Mouse (Mus musculus) heart, postnatal 10 days (tissue): ENCODE results near the gene Cort. TPM values are rescaled to one million over a fixed set of nuclear protein-coding genes. Genes with fewer than 3 reads are reported as not detected.
"Not testable (repeated sequence)": the region's sequence is repeated elsewhere in the genome, so short reads cannot be mapped to it uniquely, and the experiment has no call there.

Source experiments
- DNase-seq, 2 experiments: peaks; one replicate each; pipeline ENCODE4 v3.0.0; 2021
- intact Hi-C: fragments of 180-260 bp; cut with DNase I; formaldehyde crosslinking; loops from one replicate; pipeline ENCODE4 v1.15.1; 2025
- total RNA-seq, 2 experiments: library from RNA; stranded (reverse); gene quantifications; 2 replicates each; pipeline ENCODE4 v1.2.3; 2021

The Cort gene
- total RNA-seq, 2 experiments from 2014 or later, result 0.42 to 0.55 TPM

DNA sequence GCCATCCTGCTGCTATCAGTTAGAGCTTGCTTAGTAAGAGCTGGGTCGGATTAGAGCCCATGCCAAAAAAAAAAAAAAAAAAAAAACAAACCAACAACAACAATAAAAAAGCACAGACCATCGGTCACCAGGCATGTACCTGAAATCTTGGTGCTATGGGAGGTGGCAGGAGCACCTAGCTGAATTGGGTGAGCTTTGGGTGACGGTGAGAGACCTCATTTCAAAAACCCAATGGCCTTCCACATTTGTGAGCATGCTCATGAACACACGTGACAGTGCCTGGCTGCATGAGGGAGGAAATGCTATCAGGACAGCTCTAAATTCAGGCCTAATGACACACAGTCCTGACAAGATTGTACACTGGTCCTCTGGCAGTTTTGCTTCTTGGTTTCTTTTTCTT, 21.5 kb upstream of the Cort start:
- intact Hi-C loops, result loop anchor here (10.0 kb wide), 2 partner anchors 337 to 467 kb away; partner anchors contain the start of genes Lzic and Nmnat1
- DNase-seq, result no peak

DNA sequence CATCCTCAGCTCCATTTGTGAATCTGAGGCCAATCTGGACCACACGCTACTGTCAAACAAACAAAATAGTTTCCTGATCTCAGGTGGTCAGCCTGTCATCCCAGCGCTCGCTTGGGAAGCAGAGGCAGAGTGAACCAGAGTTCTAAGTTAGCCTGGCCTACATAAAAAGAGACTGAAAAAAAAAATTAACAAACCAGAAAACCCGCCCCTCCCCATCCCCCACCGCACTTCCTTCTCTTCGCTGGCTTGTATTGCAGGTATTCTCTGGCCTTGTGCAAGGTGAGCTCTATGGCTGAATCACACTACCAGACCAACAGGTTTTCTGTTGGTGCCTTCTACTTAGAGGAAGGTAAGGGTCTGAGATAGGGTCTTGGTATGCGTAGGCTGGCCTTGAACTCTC, 21.0 kb upstream of the Cort start:
- no peak for DNase-seq
- intact Hi-C loops, result loop anchor here (10.0 kb wide), 2 partner anchors 337 to 467 kb away; partner anchors contain the start of genes Lzic and Nmnat1

DNA sequence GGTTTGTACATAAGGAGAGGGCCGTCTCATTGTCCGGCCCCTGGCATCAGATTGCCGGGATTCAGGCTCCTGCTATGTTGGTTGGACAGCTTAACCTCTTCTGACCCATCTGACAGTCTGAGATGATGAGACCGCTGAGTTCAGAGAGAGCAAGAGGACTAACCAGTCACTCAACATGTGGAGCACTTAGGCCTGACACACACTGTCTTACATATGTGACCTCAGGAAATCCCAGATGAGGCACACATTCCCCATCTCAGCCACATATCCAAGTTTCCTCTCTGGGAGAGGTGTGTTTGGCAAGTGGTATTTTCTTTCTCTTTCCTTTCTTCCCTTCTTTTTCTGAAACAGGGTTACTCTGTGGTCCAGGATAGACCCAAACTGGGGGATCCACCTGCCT, 18.6 kb upstream of the Cort start:
- DNase-seq, result no peak
- intact Hi-C loops, result loop anchor here (2.0 to 10.0 kb wide), 4 partner anchors 40 to 470 kb away; partner anchors contain the start of genes Lzic and Nmnat1

DNA sequence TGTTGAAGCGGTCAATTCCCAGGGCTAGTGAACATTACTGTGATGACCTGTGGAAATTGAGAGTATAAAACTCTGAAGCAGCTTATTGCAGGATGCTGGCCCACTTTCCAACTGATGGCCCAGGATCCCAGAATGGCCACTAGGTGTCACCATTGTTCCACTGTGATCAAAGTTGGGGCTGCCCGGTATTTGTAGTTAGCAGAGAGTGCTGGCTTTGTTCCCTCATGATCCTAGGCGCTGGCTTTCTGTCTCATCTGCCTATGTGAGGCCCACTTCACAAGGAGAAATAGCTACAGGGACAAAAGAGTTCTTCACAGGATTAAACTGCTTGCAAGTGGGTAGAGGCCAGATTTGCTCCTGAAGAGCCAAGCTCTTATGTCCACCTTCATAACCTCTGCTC, 17.9 kb upstream of the Cort start:
- DNase-seq, result peak; percentile 88 to 92
- intact Hi-C loops, result loop anchor here (2.0 to 10.0 kb wide), 5 partner anchors 40 to 470 kb away; partner anchors contain the start of genes Kif1b, Lzic and Nmnat1

DNA sequence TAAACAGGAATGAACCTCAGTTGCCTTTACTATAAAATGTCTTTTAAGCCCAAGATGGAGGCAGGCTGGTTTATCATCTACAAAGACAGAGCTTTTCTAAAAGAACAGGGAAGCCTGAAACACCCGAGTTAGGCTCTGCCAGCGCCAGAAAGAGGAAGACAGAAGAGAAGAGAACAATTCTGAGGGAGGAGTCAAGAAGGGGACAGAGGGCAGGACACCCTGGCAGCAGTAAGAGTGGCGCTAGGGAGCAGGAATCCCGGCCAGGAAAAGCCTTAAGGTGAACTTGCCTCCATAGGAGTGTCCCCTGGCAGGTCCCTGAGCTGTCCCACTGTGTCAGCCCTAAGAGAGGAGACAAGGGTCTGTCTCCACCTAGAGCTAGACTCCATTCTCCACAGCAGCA, 17.0 kb upstream of the Cort start:
- no peak for DNase-seq
- intact Hi-C loops, result loop anchor here (5.0 to 10.0 kb wide), 3 partner anchors 164 to 471 kb away; partner anchors contain the start of genes Kif1b, Lzic and Nmnat1

DNA sequence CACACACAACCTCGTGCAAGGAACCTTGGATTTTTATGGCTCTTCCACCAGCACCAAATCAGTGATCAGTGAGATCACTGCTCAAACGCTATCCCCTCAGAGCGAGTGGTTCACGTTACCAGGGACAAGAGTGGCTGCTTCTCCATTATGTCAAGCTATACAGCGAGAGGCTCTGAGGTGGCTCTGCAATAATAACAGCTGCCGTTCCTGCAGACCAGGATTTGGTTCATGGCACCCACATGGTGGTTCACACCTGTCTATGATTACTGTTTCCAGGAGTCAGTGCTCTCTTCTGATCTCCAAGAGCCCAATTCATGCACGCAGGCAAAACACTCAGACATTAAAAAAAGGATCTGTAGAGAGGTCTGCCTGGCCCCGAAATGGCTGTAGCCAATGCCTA, 12.0 kb upstream of the Cort start:
- DNase-seq, result no peak
- intact Hi-C loops, result no loop called here

DNA sequence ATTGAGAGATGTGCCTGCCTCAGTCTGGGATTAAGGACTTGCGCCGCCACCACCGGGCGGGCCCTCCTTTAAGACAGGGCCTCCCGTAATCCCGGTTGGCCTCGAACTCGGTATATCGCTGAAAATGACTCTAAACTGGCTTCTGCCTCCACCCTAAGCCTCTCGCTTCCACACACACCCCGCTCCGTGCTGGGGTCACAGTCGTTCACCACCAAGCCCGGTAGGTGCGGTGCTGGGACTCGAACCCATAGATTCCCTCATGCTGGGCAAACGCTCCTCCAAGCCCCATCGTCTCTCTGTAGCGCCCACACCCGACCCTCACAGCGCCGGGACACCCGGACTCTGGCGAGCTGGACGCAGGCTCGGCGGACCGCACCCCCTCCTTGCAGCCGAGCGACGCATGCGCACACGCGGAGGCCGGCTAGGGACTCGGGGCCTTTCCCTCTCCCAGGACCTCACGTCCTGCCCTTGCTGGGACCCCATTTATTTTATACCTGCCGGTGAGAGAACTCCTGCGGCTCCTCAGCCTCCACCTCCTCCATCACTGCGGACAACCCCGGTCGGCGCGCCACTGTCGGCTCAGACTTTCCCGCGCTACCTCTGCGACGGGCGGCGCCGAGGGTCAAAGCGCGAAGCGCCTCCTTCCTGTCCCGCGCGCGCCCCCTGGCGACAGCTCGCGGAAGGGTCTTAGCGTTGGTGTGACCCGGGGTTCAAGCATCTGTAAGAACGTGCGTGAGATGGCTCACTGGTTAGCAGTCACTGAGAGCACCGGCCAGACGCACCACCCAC, 10.6 kb upstream of the Cort start, which contains the start of gene Cenps:
Cenps (minus strand) TSS at position 648 of the 789 bp plus-strand sequence.
- intact Hi-C loops, result loop anchor here (1.0 kb wide), 1 partner anchor 61 kb away; no protein-coding TSS in a partner anchor
- peak; percentile 91 to 95 for DNase-seq

DNA sequence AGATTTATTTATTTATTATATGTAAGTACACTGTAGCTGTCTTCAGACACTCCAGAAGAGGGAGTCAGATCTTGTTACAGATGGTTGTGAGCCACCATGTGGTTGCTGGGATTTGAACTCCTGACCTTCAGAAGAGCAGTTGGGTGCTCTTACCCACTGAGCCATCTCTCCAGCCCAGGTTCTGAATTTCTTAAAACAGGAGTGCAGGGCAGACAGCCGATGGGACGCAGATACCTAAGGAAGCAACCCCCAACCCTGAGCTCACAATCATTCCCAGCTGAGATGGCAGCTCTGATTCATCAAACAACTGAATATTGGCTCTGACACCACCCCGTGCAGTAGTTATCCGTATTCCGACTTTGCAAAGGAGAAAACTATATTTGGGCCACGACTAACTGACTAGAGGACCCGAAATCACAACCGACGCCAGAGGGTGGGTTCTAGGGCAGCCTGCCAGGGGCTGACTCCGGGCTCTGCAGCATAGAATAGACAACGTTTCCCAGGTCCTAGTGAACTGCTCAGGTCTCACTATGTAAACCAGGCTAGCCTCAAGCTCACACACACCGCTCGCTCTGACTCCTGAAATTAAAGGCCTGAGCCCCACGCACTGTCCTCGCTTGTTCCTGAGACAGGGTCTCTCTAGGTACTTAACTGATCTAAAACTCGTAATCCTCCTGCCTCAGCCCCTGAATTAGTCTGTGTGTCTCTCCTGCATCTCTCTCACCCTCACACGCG, 9.7 kb upstream of the Cort start:
- no peak for DNase-seq
- intact Hi-C loops, result no loop called here

DNA sequence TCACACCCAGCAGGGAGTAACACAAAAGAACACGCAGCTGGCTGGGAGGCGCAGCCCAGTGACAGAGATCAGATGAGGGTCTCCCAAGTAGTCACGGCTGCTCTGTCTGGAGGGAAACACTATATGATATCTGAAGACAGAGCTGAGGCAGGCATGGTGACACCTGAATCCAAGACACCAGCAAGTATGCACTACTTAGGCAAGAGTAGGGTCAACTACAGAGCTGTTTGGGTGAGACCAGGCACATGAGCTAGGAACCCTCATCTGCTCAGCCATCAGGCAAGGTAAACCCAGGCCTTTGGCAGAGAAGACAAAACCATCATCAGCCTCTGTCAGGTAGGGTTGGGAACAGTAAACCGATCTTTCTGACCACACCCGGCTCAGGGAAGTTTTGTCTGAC, 6.8 kb upstream of the Cort start:
- intact Hi-C loops, result no loop called here
- no peak for DNase-seq

DNA sequence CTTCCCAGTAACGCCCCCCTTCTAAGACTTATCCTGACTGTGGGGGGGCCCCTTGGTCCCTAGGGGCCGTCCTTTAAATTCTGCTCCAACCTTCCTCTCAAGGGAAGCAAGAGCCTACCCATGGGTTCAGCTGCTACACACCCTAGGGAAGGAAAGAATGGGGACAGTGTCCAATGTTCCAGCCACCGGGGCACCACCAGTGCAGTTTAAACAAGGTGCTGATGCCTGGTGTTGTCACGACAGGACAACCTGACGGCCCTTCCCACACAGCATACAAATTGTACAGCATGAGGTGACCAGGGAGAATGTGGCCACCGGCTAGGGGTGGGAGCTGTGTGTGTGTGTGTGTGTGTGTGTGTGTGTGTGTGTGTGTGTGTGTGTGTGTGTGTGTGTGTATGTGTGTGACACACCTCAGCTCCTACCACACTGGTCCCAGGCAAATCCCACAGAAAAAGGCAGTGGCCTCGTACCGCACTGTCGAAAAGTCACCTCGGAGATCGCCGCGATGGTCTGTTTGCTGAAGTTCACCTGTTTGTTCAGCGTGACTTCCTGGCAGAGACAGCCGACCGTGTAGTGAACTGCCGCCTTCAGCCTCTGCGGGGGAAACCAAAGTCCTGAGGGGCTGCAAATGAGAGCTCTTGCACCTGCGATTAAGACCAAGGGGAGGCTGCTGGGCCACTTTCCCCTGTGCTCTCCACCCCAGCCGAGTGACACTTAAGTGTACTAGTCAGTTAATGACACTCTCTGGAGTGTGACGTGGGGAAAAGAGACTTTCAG, 5.4 kb upstream of the Cort start:
- DNase-seq, result no peak
- intact Hi-C loops, result no loop called here

DNA sequence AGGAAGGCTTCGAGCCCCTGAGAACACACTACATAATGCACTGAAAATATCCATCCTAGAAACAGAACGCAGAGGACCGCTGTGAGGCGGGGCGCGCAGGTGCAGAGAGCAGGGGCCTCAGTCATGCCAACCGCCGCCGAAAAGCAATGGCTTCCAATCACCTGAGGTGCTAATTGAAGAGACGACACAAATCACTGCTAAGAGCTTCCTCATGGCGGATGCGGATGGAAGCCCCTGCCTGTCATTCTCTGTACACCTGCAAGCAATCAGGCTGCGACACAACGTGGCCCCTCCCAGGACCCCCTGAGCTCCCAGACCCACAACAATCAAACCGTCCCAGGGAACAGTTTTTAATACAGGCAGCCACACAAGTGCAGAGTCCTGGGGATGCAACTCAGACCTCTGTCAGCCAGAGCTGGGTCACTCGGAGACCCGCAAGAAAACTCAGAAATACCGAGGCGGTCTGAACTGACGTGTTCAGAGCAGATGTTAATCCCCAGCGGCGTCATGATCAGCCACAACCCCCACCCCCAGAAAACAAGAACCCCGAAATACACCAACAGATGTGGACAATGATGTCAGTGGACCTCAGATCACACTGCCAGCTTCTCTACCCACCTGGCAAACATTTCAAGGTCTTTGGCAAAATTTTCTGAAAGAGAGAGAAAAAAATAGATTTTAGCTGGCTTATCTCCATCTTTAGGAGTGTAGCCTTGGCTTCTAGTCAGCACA, 4.6 kb upstream of the Cort start:
- no peak for DNase-seq
- intact Hi-C loops, result no loop called here

DNA sequence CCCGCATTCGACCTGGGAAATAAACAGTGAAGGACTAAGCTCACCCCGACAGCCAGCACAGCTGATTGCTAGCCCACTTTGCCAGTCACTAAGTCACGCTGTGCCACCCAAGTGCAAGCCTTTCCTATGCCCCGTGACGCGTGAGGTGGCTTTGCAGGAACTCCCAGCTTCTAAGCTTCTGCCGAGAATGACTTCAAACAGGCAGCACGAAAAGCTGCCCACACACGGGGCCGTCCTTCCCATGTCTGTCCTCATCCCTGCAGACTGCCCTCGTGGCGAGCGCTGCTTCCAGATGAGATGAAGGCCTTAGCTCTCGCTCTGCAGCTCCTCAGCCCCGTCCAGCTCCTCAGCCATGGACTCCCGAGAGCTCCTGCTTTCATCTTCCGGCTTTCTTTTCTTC, 1.9 kb upstream of the Cort start:
- intact Hi-C loops, result no loop called here
- no peak for DNase-seq

DNA sequence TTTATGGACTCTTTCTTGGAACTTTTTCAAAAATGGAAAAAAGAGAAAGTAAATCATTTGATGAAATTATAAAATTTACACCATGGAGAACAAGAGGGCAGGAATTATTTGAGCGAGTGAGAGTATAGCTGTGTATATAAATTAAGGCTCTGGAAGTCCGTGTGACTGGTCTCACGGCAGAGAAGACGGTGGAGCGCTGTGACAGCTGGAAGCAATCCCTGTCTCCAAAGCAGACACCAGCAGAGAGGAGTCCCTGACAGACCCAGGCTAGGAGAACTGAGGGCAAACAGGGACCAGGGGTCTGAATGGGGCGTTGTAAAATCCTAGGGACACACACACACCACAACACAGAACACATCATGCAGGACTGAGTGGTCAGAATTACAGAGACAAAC, 451 bp downstream of the Cort start:
- intact Hi-C loops, result no loop called here
- no peak for DNase-seq

DNA sequence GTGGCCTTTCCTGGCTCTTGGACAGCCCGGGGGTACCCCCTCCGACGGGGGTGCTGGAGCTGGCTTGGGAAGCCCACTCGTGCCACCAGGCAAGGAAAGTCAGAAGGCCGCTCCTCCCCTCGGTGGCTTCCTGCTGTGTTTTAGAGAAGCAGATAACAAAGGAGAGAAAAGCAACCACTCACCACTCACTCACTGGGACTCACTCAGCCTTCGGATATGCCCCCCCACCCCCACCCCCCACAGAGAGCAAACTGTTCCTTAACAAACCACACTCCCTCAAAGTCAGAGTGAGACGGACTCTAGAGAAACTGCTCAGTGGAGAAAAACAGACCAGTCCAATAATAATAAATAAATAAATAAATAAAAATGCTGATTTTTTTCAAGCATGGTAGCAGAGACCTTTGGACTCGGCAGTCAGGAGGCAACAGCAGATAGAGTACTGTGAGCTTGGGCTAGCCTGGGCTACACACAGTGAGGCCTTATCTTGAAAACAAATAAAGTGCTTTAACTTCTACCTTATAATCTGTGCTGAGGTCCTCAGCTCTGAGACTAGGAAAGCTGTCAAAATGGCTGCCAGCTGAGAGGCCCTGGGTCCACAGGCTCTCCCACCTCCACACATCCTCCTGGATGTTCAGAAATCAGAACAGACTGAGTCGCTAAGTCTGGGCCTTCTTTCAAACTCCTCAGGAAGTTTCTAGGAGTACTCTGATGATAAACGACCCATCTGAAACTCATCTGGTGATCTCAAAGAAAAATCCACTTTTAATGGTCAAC, 1.0 kb downstream of the Cort start:
- DNase-seq, result no peak

DNA sequence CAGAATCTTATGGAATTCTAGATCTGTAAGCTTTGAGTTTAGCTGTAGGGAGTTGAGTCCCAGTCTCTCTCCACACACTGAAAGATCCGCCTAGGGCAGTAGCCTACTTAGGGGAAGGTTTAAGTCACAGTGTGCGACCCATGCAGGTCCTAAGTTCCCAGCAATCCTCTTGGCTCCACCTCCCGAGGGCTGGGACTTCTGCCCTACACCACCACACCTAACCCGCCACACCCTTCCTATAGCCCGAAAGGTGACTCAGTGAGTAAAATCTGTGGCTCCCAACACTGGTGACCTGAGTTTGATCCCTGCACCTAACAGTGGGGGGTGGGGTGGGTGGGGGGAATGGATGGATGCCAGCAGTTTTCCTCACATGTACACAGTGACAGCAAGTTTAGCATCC, 3.1 kb downstream of the Cort start:
- intact Hi-C loops, result no loop called here
- no peak for DNase-seq

More for the DNA sequence above, 1.0 kb downstream of the Cort start:
- intact Hi-C loops, result no loop called here

DNA sequence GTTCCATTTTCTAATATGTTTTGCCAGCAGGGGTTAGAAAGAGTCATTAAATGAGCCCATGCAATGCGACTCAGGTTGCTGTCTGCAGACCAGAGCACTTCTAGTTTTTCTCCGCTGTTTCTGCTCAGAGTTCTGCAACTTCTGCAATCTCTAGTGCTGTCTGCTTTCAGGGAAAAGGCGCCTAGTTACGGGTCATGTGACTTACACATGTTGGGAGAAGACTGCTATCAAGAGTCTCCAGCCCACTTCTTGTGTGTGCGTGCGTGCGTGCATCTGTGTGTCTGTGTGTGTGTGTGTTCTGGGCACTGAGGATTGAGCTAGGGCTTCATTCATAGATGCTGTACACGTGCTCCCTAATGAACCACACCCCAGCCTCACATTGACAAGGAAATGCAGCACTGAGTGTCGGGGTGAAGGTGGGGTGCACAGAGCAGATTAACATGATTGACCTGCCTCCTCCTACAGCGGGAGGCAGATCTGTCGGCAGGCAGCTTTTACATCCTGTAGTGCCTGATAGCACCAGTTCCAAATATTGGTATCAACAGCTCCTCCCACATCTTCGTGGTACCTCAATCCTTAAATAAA, 6.5 kb downstream of the Cort start:
- DNase-seq, intact Hi-C loops: not testable (repeated sequence)

DNA sequence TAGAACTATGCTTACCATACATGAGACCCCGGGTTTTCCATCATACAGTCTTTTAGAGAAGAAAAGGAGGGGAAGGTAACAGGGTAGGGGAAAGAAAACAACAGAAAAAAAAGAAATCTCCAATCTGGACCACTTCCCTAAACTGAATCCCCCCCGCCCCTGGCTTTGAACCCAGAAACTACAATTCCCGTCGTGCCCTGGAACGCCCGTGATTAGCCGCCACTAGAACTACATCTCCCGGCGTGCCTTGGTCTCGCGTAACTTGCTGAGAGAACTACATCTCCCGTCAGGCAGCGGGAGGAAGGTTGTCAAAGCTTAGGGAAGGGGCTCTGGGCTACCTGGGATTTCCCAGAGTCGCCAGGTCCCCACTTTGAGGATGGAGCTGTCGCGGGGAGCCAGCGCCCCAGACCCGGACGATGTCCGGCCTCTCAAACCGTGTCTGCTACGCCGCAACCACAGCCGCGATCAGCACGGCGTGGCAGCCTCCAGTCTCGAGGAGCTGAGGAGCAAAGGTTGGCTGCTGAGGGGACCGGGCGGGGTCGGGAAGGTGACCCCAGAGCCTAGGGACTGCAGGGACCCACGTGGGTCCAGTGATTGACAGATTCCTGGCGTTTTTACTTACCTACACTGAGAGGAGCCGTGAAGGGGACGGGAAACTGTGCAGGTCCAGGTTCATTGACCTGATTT, 22.5 kb downstream of the Cort start, which contains the start of gene Dffa:
Dffa (plus strand) TSS at position 272 of the 687 bp plus-strand sequence.
- intact Hi-C loops, result loop anchor here (5.0 kb wide), 1 partner anchor 983 kb away; the partner anchor contains the start of gene Gpr157
- DNase-seq, result peak; percentile 96

DNA sequence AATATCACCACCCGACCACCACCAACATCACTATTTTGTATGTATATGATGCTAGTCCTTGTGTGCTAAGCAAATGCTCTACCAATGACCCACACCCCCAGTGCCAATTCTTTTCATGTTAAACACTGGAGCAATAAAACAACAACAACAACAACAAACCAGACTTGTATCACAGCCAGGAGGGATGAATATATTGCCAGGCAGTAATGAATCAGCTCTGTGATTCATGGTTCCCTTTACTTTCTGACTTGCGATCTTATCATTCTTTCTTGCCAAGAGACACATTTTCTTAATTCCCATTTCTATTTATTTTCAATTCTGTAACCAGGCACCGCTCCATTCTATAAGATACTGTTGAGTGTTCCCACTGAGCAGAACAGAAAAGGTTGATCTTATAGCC, 25.1 kb downstream of the Cort start:
- DNase-seq, result no peak
- intact Hi-C loops, result loop anchor here (5.0 kb wide), 1 partner anchor 986 kb away; the partner anchor contains the start of gene Gpr157
